Mouse (Mus musculus): ENCODE data around the gene Ppef1.

DNA sequence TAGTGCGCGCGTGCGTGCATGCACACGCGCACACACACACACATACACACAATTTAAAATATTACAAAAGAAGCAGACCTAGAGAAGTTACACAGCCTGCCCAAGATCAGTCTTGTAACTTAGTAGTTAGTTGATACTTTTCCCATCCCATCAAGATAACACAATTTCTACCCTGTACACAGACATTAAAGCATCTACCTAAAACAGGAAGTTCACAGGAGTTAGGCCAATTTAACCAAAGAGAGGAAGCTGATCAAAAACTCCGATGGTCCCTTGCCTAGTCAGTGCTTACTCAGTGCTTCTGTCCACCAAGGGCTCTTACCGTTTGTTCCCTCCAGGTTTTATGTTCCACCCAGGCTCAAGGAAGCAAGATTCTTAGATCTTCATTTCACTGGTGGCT is 15.2 kb upstream of the Ppef1 start:
- TF ChIP-seq POLR2A (IDR thresholded peaks at IDR 0.05; ENCODE audit: borderline replicate concordance, insufficient read depth, low read length), result no peak
- TF ChIP-seq CTCF (IDR thresholded peaks at IDR 0.05; ENCODE audit: borderline replicate concordance, insufficient read depth, low read depth, low read length), result no peak

Measured in cerebellum, adult 2 months (tissue).